Mouse (Mus musculus) layer of hippocampus, postnatal 25 days (tissue): Measurements from ENCODE around the gene Plcb3. TPM values are rescaled to one million over a fixed set of nuclear protein-coding genes. Genes with fewer than 3 reads are reported as not detected.

Source experiments
- DNase-seq, 2 experiments: peaks; one replicate each; pipeline ENCODE4 v3.0.0; 2022; ENCODE audit warnings: mixed read lengths in 2 of 2, low spot score in 1 of 2; ENCODE audit errors: extremely low spot score in 1 of 2
- total RNA-seq, 2 experiments: library from RNA; stranded (reverse); gene quantifications; 2 replicates each; pipeline ENCODE4 v1.2.3; 2021

Gene Plcb3
- total RNA-seq, 2 experiments from 2014 or later: 14.8 to 16.0 TPM

- no peak for DNase-seq
Measured at GRCm38 (mm10) chr19:6973581-6974190, 2.6 kb downstream of the Plcb3 start.

DNA sequence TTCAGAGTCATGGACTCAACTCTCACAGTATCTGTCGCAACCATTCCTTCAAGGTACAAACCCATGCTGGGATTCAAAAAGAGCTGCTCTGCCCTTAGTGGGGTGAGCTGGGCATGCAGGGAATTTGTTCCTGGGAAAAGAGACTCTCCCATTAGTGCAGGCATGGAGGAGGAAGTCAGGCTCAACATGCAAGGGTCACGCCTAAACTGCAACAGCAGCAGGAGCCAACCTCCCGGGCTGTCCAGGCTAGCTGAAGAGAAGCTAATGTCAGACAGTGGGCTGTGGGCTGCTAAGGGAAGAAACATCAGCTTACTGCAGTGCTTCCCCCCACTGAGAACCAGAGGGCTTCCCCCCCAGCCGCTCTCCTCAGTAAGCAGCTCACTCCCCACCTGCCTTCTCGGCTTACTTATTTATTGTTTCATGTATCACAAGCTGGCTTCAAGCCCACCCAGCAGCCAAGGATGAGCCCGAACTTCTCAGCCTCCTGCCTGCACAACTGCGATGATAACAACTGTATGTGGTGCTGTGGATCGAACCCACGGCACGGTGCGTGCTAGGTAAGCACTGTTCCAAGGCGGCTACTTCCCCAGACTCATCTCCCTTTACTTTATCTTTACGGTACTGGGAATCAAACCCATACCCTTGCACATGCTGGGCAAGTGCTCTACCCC lies 3.9 kb downstream of the Plcb3 start:
- DNase-seq: no peak

- DNase-seq: no peak
Measured at GRCm38 (mm10) chr19:6971644-6972043, 4.6 kb downstream of the Plcb3 start.

DNA sequence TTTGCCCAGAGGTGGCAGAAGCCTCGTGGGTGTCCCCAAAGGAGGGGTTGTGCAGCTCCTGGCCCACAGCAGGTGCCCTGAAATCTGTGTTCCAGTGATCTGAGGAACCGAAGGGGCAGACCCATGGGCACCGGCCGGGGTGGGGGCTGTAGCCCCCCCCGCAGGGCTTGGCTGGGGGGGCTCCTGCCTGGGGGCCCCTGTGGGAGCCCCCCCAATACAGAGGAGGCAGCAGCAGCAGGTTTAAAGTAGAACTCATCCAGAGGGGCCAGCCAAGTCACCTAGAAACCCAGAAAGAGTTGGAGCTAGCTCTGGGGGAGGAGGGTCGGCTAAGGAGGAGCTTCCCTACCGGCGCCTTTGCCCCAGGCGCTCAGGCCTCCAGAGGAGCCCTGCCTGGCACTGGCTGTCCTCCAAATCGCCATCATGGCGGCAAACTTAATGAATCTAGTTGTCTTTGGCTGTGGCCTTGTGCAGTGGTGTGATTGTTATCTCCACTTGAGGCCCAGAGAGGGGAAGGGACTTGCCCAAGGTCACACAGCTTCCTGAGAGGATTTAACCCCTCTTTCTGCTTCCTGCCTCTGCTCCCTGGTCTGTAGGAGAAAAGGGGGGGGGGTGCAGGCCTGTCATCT lies 5.7 kb downstream of the Plcb3 start:
- no peak for DNase-seq

- DNase-seq: peak in 1 of 2 experiments; percentile 56
Measured at GRCm38 (mm10) chr19:6969665-6970381, 6.4 kb downstream of the Plcb3 start.

DNA sequence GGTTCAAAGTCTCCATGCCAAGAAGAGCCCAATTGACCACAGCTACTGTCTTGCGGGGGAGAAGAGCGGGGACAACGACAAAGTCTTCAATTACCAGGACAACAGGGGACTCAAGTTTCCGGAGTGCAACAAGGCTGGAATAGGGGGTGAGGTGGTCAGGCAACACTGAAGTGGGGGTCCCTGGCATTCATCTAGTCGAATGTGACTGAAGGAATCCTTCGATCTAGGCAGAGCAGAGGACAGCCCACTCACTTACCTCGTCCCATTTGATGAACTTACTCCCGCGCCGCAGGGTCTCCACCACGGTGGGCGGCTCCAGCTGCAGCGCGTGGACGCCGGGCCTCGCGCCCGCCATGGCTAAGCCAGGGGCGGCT lies 7.0 kb downstream of the Plcb3 start:
- no peak for DNase-seq

DNA sequence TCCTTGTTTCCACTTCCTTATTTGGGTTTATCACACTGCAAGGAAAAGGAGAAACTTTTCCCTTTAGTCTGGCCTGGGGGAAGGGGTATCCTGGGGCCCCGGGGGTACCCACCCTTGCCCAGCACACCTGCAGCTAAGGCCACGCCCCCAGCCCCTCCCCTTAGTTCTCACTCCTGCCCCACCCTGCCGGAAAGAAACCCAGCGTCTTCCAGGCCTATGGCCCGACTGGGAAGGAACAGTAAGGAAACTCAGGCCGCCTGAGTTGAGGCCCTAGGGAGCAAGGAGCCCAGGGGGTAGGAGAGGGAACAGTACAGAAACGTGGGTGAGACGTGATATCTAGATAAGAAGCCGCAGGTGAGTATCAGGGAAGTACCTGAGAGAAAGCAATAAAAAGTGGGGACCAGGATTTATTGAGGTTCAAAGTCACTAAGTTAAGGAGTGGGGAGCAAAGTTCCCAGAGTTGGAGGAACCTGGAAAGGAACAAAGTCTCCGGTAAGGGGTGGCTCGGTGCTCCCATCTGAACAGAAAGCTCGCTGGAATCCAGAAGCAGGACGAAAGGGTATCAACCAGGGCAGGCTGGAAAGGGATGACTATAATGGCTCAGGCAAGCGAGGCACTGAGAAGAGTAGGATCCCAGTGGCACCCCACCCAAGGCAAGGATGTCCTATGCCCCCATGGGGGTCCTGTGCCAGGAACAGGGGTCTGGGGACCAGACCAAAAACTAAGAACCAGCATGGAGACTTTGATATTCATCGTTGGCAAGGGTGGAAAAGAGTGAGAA lies 7.6 kb downstream of the Plcb3 start:
- no peak for DNase-seq

DNA sequence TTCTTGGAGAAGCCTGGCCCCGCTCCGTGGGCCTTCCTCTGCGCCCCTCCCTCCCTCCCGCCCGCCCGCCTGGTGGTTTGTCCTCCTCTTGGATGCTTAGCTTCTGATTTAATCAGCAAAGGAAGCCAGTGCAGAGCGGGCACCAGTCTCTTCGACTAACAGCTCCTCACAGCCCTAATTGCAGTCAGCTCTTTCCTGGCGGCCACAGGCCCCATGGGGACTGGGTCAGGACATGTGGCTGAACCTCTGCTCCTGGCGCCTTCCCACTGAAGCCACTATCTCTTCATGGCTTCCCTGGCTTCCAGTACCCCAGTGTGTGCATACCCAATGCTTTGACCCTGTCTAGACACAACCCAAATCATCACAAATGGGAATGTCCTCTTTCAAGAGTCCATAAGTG lies 19.8 kb downstream of the Plcb3 start:
- no peak for DNase-seq

DNA sequence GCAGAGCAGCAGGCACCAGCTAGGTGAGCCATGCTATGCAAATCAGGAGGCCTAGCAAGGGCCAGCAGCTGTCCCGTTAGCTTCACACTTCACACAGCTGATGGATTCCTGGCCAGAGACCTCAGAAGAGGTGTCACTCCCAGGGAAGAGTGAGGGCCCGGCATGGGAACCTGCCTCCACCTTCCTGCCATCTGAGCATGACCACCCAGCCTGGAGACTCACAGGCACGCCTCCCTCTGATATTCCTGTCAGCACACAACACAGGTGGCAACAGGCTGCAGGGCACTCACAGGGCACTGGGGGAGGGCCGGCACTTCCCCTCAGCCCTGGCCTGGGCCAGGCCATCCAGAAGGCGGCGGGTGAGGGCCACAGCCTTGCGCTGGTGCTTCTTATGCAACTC lies 20.8 kb downstream of the Plcb3 start:
- no peak for DNase-seq

GRCm38 (mm10) chr19:6954046-6954445 lies 22.2 kb downstream of the Plcb3 start:
- no peak for DNase-seq

DNA sequence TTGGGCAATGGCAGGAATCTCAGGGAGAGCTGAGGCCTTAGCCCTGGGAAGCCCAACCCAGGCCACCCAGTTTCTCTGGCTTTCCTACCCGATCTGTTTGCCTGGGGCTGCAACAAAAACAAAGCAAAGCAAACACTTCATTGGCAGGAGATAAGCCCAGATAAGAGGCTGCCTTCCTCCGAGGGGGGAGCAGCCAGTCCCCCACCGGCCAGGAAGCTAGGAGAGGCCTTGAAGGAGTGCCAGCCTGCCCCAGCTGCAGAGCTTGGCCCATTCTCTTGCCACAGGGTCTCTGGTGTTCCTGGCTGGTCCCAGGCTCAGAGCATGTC lies 23.6 kb downstream of the Plcb3 start:
- DNase-seq: no peak

DNA sequence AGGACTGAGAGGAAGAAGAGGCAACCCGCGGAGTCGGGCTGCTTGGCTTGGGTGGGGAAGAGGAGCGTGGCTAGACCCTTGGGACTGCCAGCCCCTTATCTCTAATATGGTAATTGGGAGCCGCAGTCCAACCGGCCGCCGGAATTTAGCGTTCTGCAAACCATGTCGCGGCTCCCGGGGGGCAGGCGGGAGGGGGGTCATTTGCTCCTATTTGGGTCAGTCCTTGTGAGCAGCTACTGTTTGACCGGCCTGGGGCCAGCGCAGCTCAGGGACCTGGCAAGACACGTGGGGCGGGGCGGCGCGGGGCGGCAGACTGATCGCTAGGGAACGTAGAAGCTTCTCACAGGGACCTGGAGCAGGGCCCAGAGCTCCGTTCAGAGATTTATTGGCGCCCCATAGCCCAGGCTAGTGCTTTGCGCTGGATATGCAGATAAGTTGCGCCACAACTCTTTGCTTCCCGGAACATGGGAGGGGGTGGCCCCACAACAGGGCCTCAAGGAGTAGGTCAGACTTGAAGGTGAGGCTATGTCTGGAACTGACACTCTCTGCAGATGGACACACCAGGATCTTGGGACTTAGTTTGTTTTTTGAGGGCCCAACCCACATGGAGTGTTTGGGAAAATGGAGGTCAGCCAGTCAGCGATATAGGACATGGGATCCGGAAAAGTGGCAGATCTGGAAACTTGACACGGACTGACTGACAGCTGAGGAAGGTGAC lies 24.1 kb downstream of the Plcb3 start:
- peak; percentile 58 to 60 for DNase-seq

GRCm38 (mm10) chr19:6951381-6951968 lies 24.8 kb downstream of the Plcb3 start:
- DNase-seq: peak; percentile 79 to 85

DNA sequence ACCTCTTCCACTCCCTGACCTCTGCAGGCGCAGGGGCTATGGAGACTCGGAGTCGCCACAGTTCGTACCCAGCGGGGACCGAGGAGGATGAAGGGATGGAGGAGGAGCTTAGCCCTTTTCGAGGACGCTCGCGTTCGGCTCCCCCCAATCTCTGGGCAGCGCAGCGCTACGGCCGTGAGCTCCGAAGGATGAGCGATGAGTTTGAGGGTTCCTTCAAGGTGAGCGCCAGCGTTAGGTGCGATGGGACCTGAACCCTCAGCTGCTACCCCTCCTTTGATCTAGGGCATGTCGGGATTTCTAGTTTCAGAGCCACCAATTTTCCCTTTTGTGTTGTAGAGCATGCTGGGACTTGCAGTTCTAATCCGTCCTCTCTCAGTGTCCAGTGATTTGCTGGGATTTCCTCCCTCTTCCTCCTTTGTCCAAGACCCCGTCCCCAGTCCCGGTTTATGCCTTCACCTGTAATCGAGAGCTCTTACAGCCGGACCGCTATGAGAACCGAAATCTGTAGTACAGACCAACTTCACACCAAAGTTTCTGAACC lies 25.6 kb downstream of the Plcb3 start:
- DNase-seq: peak; percentile 51 to 52

- no peak for DNase-seq
Measured at GRCm38 (mm10) chr19:6949951-6950350, 26.3 kb downstream of the Plcb3 start.

DNA sequence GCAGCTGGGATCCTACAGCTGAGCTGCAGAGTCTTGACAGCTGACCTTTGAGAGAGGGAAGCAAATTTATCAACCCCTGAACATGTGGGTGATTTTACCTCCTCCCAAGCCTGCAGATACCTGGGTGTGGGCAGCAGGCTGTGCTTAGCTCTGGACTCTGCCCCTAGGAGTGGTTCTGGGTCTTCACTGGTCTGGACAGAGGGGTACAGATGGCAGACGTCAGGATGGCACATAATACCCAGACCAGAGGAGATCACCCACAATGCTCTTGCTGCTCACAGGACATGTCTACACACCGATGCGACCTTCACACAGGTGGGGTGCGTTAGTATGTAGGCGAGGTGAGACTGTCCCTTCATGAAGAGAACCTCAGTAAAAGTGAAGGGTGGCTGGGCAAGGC lies 26.7 kb downstream of the Plcb3 start:
- DNase-seq: no peak

GRCm38 (mm10) chr19:6948186-6948585 lies 28.1 kb downstream of the Plcb3 start:
- no peak for DNase-seq

DNA sequence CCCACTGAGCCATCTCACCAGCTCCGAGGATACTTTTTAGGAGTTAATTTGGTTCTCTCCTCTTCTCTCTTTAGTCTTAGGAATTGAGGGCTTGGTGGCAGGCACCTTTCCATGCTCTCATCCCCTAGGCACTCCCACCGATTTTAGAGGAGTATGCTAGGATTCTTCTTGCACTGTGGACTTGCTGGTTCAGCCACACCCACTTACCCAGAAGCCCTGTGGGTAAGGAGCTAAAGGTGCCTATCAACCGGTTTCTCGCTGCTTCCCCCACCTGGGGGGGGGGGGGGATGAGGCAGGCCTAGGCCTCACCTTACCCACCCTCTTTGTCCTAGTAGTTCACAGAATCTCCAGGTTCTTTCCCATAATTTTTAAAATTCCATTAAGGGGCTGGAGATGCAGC lies 28.5 kb downstream of the Plcb3 start:
- no peak for DNase-seq

- no peak for DNase-seq
Measured at GRCm38 (mm10) chr19:6943709-6944108, 32.6 kb downstream of the Plcb3 start.
